Mouse (Mus musculus) heart, postnatal 25 days (tissue): ENCODE measurements at regions not wholly inside any gene's neighbourhood (a gene's known extent, or its start where the extent isn't known, plus 50 kb on each side); places are given as distances from the start of the nearest gene placed in this dataset.

Source experiments
- DNase-seq: peaks from one replicate; pipeline ENCODE4 v3.0.0; 2022; ENCODE audit warnings: low spot score
- intact Hi-C: fragments of 180-260 bp; cut with DNase I; formaldehyde crosslinking; loops from one replicate; pipeline ENCODE4 v1.15.1; 2025

GRCm38 (mm10) chr11:121768824-121769223 is 61.2 kb upstream of the Ptchd3 start:
- intact Hi-C loops = no loop called here
- no peak for DNase-seq

- intact Hi-C loops = no loop called here
- DNase-seq = no peak
These were observed 60.0 kb upstream of the Ptchd3 start for GRCm38 (mm10) chr11:121770061-121770460.

GRCm38 (mm10) chr11:121776947-121777346 is 53.1 kb upstream of the Ptchd3 start:
- DNase-seq = no peak
- intact Hi-C loops = loop anchor here (5.0 kb wide), 1 partner anchor 55 kb away; no protein-coding TSS in a partner anchor

- no peak for DNase-seq
- intact Hi-C loops = loop anchor here (5.0 kb wide), 1 partner anchor 55 kb away; no protein-coding TSS in a partner anchor
These were observed 52.5 kb upstream of the Ptchd3 start for GRCm38 (mm10) chr11:121777553-121777952.
